Mouse (Mus musculus) bone marrow macrophage, adult 2 months (primary cell): Measurements from ENCODE around the gene Simc1. TPM values are rescaled to one million over a fixed set of nuclear protein-coding genes. Genes with fewer than 3 reads are reported as not detected.

Source experiments
- H3K27ac ChIP-seq: 2 replicates; pipeline ENCODE4 v1.5.1; 2012; ENCODE audit warnings: low read depth, low read length; ENCODE audit not compliant: insufficient read depth
- H3K4me1 ChIP-seq: 2 replicates; pipeline ENCODE4 v1.6.1; 2012; ENCODE audit warnings: low read length; ENCODE audit not compliant: control insufficient read depth, insufficient read depth
- H3K4me3 ChIP-seq: 2 replicates; pipeline ENCODE4 v1.5.1; 2012; ENCODE audit warnings: mild to moderate bottlenecking, low read length, moderate library complexity; ENCODE audit not compliant: insufficient read depth
- CTCF ChIP-seq: IDR thresholded peaks from 2 replicates; pipeline ENCODE4 v1.5.1; 2012; ENCODE audit warnings: low read depth, mild to moderate bottlenecking, low read length, moderate library complexity
- POLR2A ChIP-seq: IDR thresholded peaks from 2 replicates; pipeline ENCODE4 v1.6.1; 2012; ENCODE audit warnings: mild to moderate bottlenecking, low read depth, low read length, borderline replicate concordance
- polyA plus RNA-seq: library from polyadenylated mRNA; stranded (reverse); fragments of >200 nt; gene quantifications from 2 replicates; pipeline ENCODE4 v1.2.4, GENCODE M21; 2012; ENCODE audit not compliant: missing spikeins, insufficient read depth, insufficient read length

The Simc1 gene
- polyA plus RNA-seq, 1 experiment, result 3.6 TPM

DNA sequence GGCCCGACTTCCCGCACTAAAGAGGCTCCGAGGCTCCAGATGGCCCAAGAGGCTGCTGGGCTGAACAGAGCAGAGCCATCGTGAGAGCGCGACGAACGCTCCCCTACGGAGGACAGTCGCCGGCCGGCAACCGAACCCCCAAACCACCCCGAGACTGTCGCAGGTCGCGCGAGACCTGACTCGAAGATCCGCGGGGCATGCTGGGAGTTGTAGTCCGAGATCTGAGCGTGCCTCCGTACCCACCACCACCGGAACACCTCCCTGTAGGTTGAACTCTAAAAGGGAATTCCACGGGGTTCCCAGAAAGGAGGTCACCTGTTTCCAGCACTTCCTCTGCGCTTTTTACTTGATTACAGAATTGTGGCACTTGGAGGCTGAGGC, 61.6 kb downstream of the Simc1 start, which contains the start of gene 4833439L19Rik:
4833439L19Rik (minus strand) TSS at position 235 of the 381 bp plus-strand sequence.
- H3K4me3 ChIP-seq, result peak within 1 kb of the TSS; percentile 78
- TF ChIP-seq POLR2A (no peak), CTCF (no peak)
- H3K27ac ChIP-seq, result no peak within 1 kb of the TSS
- peaks cover 10% of the 10 kb centered on the region; the same call in 1 of the 2 replicates for H3K4me1 ChIP-seq

DNA sequence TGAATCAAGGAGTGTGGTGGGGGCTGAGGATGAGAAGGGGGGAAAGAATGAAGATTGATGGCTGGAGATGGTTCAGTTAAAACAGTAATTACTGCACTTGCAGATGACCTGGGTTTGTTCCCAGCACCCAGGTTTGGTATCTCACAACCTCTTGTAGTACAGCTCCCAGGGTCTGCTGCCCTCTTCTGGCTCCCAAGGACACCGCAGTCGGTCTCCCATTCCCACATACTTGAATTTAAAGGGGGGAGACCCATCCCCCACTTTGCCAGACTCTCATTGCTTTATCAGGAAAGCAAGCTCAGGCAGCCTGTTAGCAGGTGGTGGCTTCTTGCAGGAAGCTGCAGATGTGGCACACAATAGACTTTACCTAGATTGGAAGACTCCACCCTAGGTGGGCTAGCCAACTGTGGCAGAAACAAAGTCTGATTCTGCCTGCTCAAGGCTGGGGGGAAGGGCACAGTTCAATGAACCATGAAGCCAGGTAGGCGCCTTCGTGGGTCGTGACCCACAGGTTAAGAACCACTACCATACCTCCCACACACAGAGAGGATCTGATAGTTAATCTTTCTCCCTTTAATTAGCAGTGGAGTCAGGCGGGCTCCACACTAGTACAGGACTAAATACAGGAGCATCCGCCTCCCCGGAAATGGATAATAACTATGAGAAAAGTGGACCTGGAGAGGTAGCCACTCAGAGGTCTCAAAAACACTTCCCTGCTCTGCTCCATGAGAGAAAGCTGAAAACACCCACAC, 62.2 kb downstream of the Simc1 start:
- H3K4me3 ChIP-seq, result peak overlapping the region; percentile 78
- H3K4me1 ChIP-seq, result peaks cover 10% of the 10 kb centered on the region; the same call in 1 of the 2 replicates
- TF ChIP-seq POLR2A (no peak), CTCF (peak; percentile 63; the same call in 1 of the 2 replicates)
- H3K27ac ChIP-seq, result no peak overlapping the region

DNA sequence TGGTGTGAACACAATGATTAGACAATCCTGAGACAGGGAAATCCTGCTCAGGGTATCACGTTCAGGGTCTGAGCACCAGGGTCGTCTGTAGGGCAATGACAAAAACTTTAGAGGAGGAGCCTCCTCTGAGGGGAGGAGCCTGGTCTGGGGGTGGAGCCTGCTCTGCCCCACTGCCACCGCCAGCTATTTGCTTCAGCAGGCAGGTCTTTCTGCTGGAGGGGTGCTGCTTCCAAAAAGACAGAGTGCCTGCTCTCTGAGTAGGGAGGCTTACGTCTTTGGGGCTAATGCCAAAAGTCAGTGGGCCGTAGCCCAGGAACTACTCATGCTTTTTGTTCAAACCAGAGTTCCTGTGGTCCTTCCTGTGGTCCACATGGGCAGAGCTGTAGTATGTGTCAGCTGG, 64.8 kb downstream of the Simc1 start:
- no peak overlapping the region for H3K27ac ChIP-seq
- no peak overlapping the region for H3K4me3 ChIP-seq
- TF ChIP-seq CTCF, result no peak
- no peak for TF ChIP-seq POLR2A
- peaks cover 10% of the 10 kb centered on the region; the same call in 1 of the 2 replicates for H3K4me1 ChIP-seq

DNA sequence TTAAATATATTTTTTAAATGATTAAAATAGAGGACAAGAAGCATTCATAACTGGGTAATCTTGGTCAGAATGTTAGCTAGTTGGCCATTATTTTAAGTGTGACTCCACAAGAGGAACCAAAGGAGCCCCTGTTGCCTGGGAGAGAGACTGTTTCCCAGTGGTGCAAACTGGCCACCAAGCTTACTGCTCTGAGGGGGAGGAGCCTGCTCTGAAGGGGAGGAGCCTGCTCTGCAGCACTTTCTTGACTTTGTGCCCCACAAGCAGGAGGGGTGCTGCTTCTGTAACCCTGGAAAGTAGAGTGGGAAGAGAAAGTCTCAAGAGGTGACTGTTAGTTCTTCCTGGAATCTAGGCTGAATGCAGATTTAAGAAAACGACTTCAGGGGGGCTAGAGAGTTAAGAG, 65.7 kb downstream of the Simc1 start:
- no peak overlapping the region for H3K4me3 ChIP-seq
- H3K27ac ChIP-seq, result no peak overlapping the region
- no peak for TF ChIP-seq POLR2A
- TF ChIP-seq CTCF, result no peak
- peaks cover 8% of the 10 kb centered on the region for H3K4me1 ChIP-seq

DNA sequence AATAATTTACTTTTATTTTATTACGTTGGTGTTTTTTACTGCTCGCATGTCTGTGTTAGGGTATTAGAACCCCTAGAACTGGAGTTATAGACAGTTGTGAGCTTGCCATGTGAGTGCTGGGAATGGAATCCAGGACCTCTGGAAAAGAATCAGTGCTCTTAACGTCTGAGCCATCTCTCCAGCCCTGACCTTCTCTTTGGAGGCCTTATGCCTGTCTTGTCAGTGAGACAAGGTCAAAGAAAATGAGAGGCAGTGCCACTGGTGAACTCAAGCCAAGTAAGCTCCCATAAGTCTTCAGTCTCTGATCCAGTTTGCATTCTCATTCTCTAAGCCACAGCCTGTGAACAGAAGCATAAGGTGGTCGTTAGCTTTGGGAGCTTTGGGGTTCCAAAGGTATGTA, 67.2 kb downstream of the Simc1 start:
- no peak for TF ChIP-seq POLR2A
- no peak for TF ChIP-seq CTCF
- H3K4me1 ChIP-seq, result peaks cover 14% of the 10 kb centered on the region
- no peak overlapping the region for H3K27ac ChIP-seq
- no peak overlapping the region for H3K4me3 ChIP-seq

DNA sequence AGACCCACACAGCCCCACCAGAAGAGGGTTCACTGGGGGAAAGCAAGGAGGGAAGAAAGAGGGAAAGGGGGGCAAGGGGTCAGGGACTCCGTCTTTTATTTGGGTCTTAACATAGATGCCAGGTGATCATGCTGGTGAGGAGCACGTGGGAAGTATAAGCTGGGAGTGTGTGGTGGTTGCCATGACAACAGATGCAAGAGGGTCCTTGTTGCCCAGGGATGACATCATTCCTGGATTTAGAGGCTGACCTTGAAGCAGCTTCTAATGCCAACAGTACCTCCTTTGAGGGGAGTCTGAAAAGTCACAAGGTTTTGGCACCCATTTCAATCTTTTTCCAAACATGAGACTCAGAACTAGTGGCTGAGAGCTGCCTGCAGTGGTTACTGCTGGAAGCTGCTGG, 68.1 kb downstream of the Simc1 start:
- Histone ChIP-seq H3K27ac (no peak overlapping the region), H3K4me1 (peaks cover 18% of the 10 kb centered on the region), H3K4me3 (no peak overlapping the region)
- no peak for TF ChIP-seq CTCF
- TF ChIP-seq POLR2A, result no peak

DNA sequence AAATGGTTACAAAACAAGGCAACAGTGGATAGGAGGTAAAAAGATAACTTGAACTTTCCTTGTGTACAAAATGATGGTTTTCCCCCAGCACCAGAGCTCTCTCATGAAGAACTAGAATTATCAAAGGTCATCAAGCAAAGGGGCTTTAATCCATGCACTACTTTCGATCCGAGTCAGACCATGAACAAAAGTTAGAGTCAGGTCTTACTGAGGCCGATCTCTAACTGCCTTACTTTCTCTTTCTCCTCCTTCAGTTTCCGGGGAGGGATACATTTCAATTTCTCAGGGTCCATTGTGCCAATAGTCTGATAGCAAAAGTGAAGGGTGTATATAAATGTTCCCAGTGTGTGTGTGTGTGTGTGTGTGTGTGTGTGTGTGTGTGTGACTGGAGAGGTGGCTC, 69.0 kb downstream of the Simc1 start:
- TF ChIP-seq POLR2A (no peak), CTCF (no peak)
- Histone ChIP-seq H3K4me1 (peaks cover 24% of the 10 kb centered on the region), H3K27ac (no peak overlapping the region), H3K4me3 (no peak overlapping the region)

DNA sequence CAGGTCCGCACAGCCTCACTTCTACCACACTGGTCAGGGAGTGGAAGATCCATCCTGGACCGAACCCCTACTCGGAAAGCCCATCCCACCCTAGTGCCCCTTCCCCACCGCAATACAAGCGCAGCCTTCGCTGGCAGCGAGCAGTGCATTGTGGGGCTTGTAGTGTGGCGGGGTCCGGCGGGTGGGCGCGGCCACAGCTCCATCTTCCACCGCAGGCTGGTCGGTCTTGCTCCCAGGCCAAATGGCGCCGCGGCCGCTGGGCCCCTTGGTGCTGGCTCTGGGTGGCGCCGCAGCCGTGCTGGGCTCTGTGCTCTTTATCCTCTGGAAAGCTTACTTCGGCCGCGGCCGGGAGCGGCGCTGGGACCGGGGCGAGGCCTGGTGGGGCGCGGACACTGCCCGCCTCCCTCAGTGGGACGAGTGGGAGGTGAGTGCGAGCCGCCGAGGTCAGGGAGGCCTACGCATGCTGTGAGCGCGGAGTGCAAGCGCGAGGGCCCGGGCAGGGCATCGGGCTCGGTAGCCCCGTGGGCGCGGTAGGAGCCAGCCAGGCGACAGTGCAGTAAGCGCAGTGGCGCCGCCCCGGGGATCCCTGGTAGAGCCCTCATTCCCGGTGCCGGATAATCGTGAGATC, 71.4 kb downstream of the Simc1 start, which contains the start of gene Arl10:
Arl10 (plus strand) TSS at position 162 of the 628 bp plus-strand sequence.
- TF ChIP-seq POLR2A, result no peak
- H3K4me3 ChIP-seq, result peak within 1 kb of the TSS; percentile 73
- no peak within 1 kb of the TSS for H3K27ac ChIP-seq
- H3K4me1 ChIP-seq, result peaks cover 32% of the 10 kb centered on the region

DNA sequence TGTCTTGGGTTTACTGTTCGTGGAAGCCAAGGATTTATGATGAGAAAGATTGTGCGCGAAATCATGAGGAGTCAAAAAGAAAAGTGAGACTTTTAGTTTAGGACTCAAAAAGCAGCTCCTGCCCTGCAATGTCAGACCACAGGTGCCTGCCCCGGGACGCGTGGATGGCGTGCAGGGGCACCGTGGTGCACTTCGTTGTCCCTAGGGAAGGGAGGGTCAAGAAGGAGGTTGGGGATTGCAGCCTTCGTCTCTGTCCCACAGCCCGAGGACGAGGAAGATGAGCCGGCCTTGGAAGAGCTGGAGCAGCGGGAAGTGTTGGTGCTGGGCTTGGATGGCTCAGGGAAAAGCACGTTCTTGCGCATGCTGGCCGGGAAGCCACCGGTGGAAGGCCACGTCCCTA, 71.9 kb downstream of the Simc1 start:
- Histone ChIP-seq H3K27ac (no peak overlapping the region), H3K4me1 (peaks cover 36% of the 10 kb centered on the region), H3K4me3 (peak overlapping the region; percentile 73)
- TF ChIP-seq CTCF (no peak), POLR2A (no peak)

DNA sequence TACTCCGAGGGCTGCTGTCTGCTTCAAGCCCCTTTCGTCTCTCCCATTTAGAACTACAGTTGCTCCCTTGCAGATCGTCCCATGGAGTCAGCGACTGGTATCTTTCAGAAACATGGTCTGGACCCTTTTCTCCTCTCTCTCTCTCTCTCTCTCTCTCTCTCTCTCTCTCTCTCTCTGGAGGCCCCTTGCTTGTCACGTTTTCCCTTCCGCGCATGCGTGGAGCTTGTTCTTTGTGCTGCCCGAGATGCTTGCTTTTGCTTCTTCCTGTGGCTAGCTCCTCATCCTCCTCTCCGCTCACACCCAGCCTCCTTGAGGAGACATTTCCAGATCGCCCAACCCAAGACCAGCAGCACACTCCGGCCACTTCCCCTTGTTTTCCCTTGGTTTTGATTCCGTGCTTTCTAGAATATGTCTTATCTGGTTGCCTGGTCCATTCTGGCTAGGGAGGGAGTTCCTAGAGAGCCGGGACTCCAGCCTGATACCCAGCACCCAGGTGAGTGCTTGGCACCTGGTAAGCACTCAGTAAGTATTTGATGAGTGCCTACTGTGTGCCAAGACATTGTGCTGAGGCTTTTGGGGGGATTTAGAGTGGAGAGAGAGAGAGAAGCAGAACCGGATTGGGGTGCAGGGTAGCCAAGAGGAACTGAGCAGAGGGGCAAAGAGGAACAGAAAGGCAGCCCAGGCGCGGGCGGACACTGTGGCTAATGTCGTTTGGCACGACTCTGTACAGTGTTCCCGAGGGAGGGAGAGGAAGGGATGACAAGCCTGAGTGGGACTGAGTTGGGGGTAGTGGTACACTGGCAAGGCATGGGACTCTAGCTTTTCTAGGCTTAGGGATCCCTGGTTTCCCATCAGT, 74.3 kb downstream of the Simc1 start:
- Histone ChIP-seq H3K4me1 (peaks cover 38% of the 10 kb centered on the region), H3K4me3 (peak overlapping the region; percentile 50), H3K27ac (peak overlapping the region; percentile 94)
- TF ChIP-seq POLR2A, result no peak
- no peak; the same call in 1 of the 2 replicates for TF ChIP-seq CTCF
